Mouse (Mus musculus): ENCODE data around the gene Acsl6.
A peak's percentile ranks its signal among the peaks of the same experiment; 100 is the strongest.

Acsl6 gene

GRCm38 (mm10) chr11:54307139-54307816 lies 3.7 kb downstream of the Acsl6 start:
- DNase-seq (ENCODE audit: low spot score): peak; percentile 53

- DNase-seq (ENCODE audit: low spot score): no peak
These were observed 7.0 kb downstream of the Acsl6 start for GRCm38 (mm10) chr11:54310588-54310987.

- no peak for DNase-seq (ENCODE audit: low spot score)
These were observed 8.4 kb downstream of the Acsl6 start for GRCm38 (mm10) chr11:54312021-54312420.

- DNase-seq (ENCODE audit: low spot score): no peak
These were observed 9.0 kb downstream of the Acsl6 start for GRCm38 (mm10) chr11:54312603-54313002.

- no peak for DNase-seq (ENCODE audit: low spot score)
These were observed 10.1 kb downstream of the Acsl6 start for GRCm38 (mm10) chr11:54313391-54314360.

GRCm38 (mm10) chr11:54314740-54315139 lies 11.1 kb downstream of the Acsl6 start:
- no peak for DNase-seq (ENCODE audit: low spot score)

- no peak for DNase-seq (ENCODE audit: low spot score)
These were observed 11.7 kb downstream of the Acsl6 start for GRCm38 (mm10) chr11:54315336-54315735.

- DNase-seq (ENCODE audit: low spot score): peak; percentile 43
These were observed 13.8 kb downstream of the Acsl6 start for GRCm38 (mm10) chr11:54317361-54317760.

GRCm38 (mm10) chr11:54317795-54318194 lies 14.2 kb downstream of the Acsl6 start:
- DNase-seq (ENCODE audit: low spot score): no peak

GRCm38 (mm10) chr11:54321802-54322532 lies 18.4 kb downstream of the Acsl6 start:
- DNase-seq (ENCODE audit: low spot score): no peak

- DNase-seq (ENCODE audit: low spot score): no peak
These were observed 28.0 kb downstream of the Acsl6 start for GRCm38 (mm10) chr11:54331463-54332183.

GRCm38 (mm10) chr11:54336165-54336707 lies 32.6 kb downstream of the Acsl6 start:
- no peak for DNase-seq (ENCODE audit: low spot score)

- no peak for DNase-seq (ENCODE audit: low spot score)
These were observed 40.1 kb downstream of the Acsl6 start for GRCm38 (mm10) chr11:54343703-54344102.

- no peak for DNase-seq (ENCODE audit: low spot score)
These were observed 48.1 kb downstream of the Acsl6 start for GRCm38 (mm10) chr11:54351704-54352103.

- DNase-seq (ENCODE audit: low spot score): no peak
These were observed 49.6 kb downstream of the Acsl6 start for GRCm38 (mm10) chr11:54353121-54353576.

GRCm38 (mm10) chr11:54354595-54355563 lies 51.3 kb downstream of the Acsl6 start:
- peak; percentile 27 for DNase-seq (ENCODE audit: low spot score)

- DNase-seq (ENCODE audit: low spot score): no peak
These were observed 52.0 kb downstream of the Acsl6 start for GRCm38 (mm10) chr11:54355564-54355955.

- DNase-seq (ENCODE audit: low spot score): no peak
These were observed 53.1 kb downstream of the Acsl6 start for GRCm38 (mm10) chr11:54356676-54357075.

GRCm38 (mm10) chr11:54372553-54372952 lies 69.0 kb downstream of the Acsl6 start:
- no peak for DNase-seq (ENCODE audit: low spot score)

GRCm38 (mm10) chr11:54390386-54390785 lies 86.8 kb downstream of the Acsl6 start:
- DNase-seq (ENCODE audit: low spot score): no peak
